Mouse (Mus musculus): ENCODE data around the gene Fanca. TPM values are rescaled to one million over a fixed set of nuclear protein-coding genes. Genes with fewer than 3 reads are reported as not detected.

Fanca gene
- polyA plus RNA-seq (2014; fragmentation: Nextera tagmentation; extraction: Ambion mirVana), result 29.5 and 34.6 TPM in 2 replicates

GRCm38 (mm10) chr8:123318467-123318911, at the start of gene Fanca:
Gene Fanca (minus strand): TSS chr8:123318576.
- WGBS, result under 1% methylated on average over 24 of the region's 24 CpGs
- Histone ChIP-seq H3K9me3 (replicated peaks; ENCODE audit: control insufficient read depth, low read length) (no peaks in the 10 kb centered on the region), H3K4me2 (ENCODE audit: low read depth, low read length) (peak within 1 kb of the TSS; percentile 76), H3K27me3 (ENCODE audit: control insufficient read depth, insufficient read depth, low read length) (no peaks in the 10 kb centered on the region), H3K27ac (replicated peaks; ENCODE audit: low read depth, low read length) (no peak within 1 kb of the TSS), H3K4me3 (ENCODE audit: low read depth, low read length) (peak within 1 kb of the TSS; percentile 69), H3K4me1 (ENCODE audit: control insufficient read depth, insufficient read depth, low read length) (no peaks in the 10 kb centered on the region), H3K36me3 (replicated peaks; ENCODE audit: control insufficient read depth, insufficient read depth, low read depth, low read length) (no peaks in the 10 kb centered on the region), H3K9ac (replicated peaks; ENCODE audit: low read length) (peak within 1 kb of the TSS; percentile 81)
- DNase-seq (ENCODE audit: low spot score), result peak; percentile 97
- ATAC-seq (replicated peaks; ENCODE audit: insufficient number of reproducible peaks, low FRiP score, low TSS enrichment, low read depth), result peak; percentile 98

- WGBS, result 39% methylated on average over 12 of the region's 12 CpGs
- Histone ChIP-seq H3K9me3 (replicated peaks; ENCODE audit: control insufficient read depth, low read length) (no peaks in the 10 kb centered on the region), H3K4me1 (ENCODE audit: control insufficient read depth, insufficient read depth, low read length) (no peaks in the 10 kb centered on the region), H3K27ac (replicated peaks; ENCODE audit: low read depth, low read length) (no peak overlapping the region), H3K4me2 (ENCODE audit: low read depth, low read length) (no peak overlapping the region; the same call in 1 of the 2 replicates), H3K27me3 (ENCODE audit: control insufficient read depth, insufficient read depth, low read length) (no peaks in the 10 kb centered on the region), H3K4me3 (ENCODE audit: low read depth, low read length) (no peak overlapping the region), H3K36me3 (replicated peaks; ENCODE audit: control insufficient read depth, insufficient read depth, low read depth, low read length) (no peaks in the 10 kb centered on the region; the same call in 1 of the 2 replicates), H3K9ac (replicated peaks; ENCODE audit: low read length) (no peak overlapping the region)
- DNase-seq (ENCODE audit: low spot score), result peak; percentile 87
- ATAC-seq (replicated peaks; ENCODE audit: insufficient number of reproducible peaks, low FRiP score, low TSS enrichment, low read depth), result peak; percentile 65
These were observed 42.8 kb upstream of the Fanca start for GRCm38 (mm10) chr8:123361082-123361739.

- H3K9ac ChIP-seq (replicated peaks; ENCODE audit: low read length), result no peak overlapping the region
- WGBS, result 46% methylated on average over 11 of the region's 11 CpGs
- ATAC-seq (replicated peaks; ENCODE audit: insufficient number of reproducible peaks, low FRiP score, low TSS enrichment, low read depth), result no peak
- no peaks in the 10 kb centered on the region for H3K9me3 ChIP-seq (replicated peaks; ENCODE audit: control insufficient read depth, low read length)
- DNase-seq (ENCODE audit: low spot score), result no peak
- H3K4me1 ChIP-seq (ENCODE audit: control insufficient read depth, insufficient read depth, low read length), result peaks cover 3% of the 10 kb centered on the region; the same call in 1 of the 2 replicates
- H3K4me3 ChIP-seq (ENCODE audit: low read depth, low read length), result no peak overlapping the region
- H3K4me2 ChIP-seq (ENCODE audit: low read depth, low read length), result no peak overlapping the region
- no peaks in the 10 kb centered on the region for H3K36me3 ChIP-seq (replicated peaks; ENCODE audit: control insufficient read depth, insufficient read depth, low read depth, low read length)
- no peak overlapping the region for H3K27ac ChIP-seq (replicated peaks; ENCODE audit: low read depth, low read length)
- no peaks in the 10 kb centered on the region for H3K27me3 ChIP-seq (ENCODE audit: control insufficient read depth, insufficient read depth, low read length)
These were observed 34.8 kb upstream of the Fanca start for GRCm38 (mm10) chr8:123353216-123353615.

GRCm38 (mm10) chr8:123352786-123353185, 34.4 kb upstream of the Fanca start:
- no peak overlapping the region for H3K9ac ChIP-seq (replicated peaks; ENCODE audit: low read length)
- no peaks in the 10 kb centered on the region for H3K9me3 ChIP-seq (replicated peaks; ENCODE audit: control insufficient read depth, low read length)
- no peak overlapping the region for H3K4me3 ChIP-seq (ENCODE audit: low read depth, low read length)
- 61% methylated on average over 13 of the region's 13 CpGs for WGBS
- DNase-seq (ENCODE audit: low spot score) (peak; percentile 38), ATAC-seq (replicated peaks; ENCODE audit: insufficient number of reproducible peaks, low FRiP score, low TSS enrichment, low read depth) (no peak)
- no peak overlapping the region for H3K27ac ChIP-seq (replicated peaks; ENCODE audit: low read depth, low read length)
- no peaks in the 10 kb centered on the region for H3K27me3 ChIP-seq (ENCODE audit: control insufficient read depth, insufficient read depth, low read length)
- no peak overlapping the region for H3K4me2 ChIP-seq (ENCODE audit: low read depth, low read length)
- peaks cover 3% of the 10 kb centered on the region; the same call in 1 of the 2 replicates for H3K4me1 ChIP-seq (ENCODE audit: control insufficient read depth, insufficient read depth, low read length)
- H3K36me3 ChIP-seq (replicated peaks; ENCODE audit: control insufficient read depth, insufficient read depth, low read depth, low read length), result no peaks in the 10 kb centered on the region

GRCm38 (mm10) chr8:123352118-123352517, 33.7 kb upstream of the Fanca start:
- no peak overlapping the region for H3K4me2 ChIP-seq (ENCODE audit: low read depth, low read length)
- no peak overlapping the region for H3K4me3 ChIP-seq (ENCODE audit: low read depth, low read length)
- no peaks in the 10 kb centered on the region for H3K36me3 ChIP-seq (replicated peaks; ENCODE audit: control insufficient read depth, insufficient read depth, low read depth, low read length)
- no peak overlapping the region for H3K27ac ChIP-seq (replicated peaks; ENCODE audit: low read depth, low read length)
- no peaks in the 10 kb centered on the region for H3K27me3 ChIP-seq (ENCODE audit: control insufficient read depth, insufficient read depth, low read length)
- DNase-seq (ENCODE audit: low spot score) (no peak), ATAC-seq (replicated peaks; ENCODE audit: insufficient number of reproducible peaks, low FRiP score, low TSS enrichment, low read depth) (no peak)
- H3K9me3 ChIP-seq (replicated peaks; ENCODE audit: control insufficient read depth, low read length), result no peaks in the 10 kb centered on the region
- H3K4me1 ChIP-seq (ENCODE audit: control insufficient read depth, insufficient read depth, low read length), result peaks cover 3% of the 10 kb centered on the region; the same call in 1 of the 2 replicates
- H3K9ac ChIP-seq (replicated peaks; ENCODE audit: low read length), result no peak overlapping the region
- 85% methylated on average over 12 of the region's 12 CpGs for WGBS

- H3K4me1 ChIP-seq (ENCODE audit: control insufficient read depth, insufficient read depth, low read length), result peaks cover 3% of the 10 kb centered on the region; the same call in 1 of the 2 replicates
- H3K27me3 ChIP-seq (ENCODE audit: control insufficient read depth, insufficient read depth, low read length), result no peaks in the 10 kb centered on the region
- no peaks in the 10 kb centered on the region for H3K9me3 ChIP-seq (replicated peaks; ENCODE audit: control insufficient read depth, low read length)
- no peak overlapping the region for H3K9ac ChIP-seq (replicated peaks; ENCODE audit: low read length)
- DNase-seq (ENCODE audit: low spot score) (no peak), ATAC-seq (replicated peaks; ENCODE audit: insufficient number of reproducible peaks, low FRiP score, low TSS enrichment, low read depth) (no peak)
- H3K4me3 ChIP-seq (ENCODE audit: low read depth, low read length), result no peak overlapping the region
- H3K27ac ChIP-seq (replicated peaks; ENCODE audit: low read depth, low read length), result no peak overlapping the region
- H3K4me2 ChIP-seq (ENCODE audit: low read depth, low read length), result no peak overlapping the region
- 78% methylated on average over 4 of the region's 4 CpGs for WGBS
- H3K36me3 ChIP-seq (replicated peaks; ENCODE audit: control insufficient read depth, insufficient read depth, low read depth, low read length), result no peaks in the 10 kb centered on the region
These were observed 30.7 kb upstream of the Fanca start for GRCm38 (mm10) chr8:123349073-123349472.

- Histone ChIP-seq H3K27ac (replicated peaks; ENCODE audit: low read depth, low read length) (no peak overlapping the region), H3K27me3 (ENCODE audit: control insufficient read depth, insufficient read depth, low read length) (no peaks in the 10 kb centered on the region), H3K4me2 (ENCODE audit: low read depth, low read length) (no peak overlapping the region), H3K9ac (replicated peaks; ENCODE audit: low read length) (no peak overlapping the region), H3K4me3 (ENCODE audit: low read depth, low read length) (no peak overlapping the region), H3K4me1 (ENCODE audit: control insufficient read depth, insufficient read depth, low read length) (peaks cover 7% of the 10 kb centered on the region), H3K9me3 (replicated peaks; ENCODE audit: control insufficient read depth, low read length) (no peaks in the 10 kb centered on the region), H3K36me3 (replicated peaks; ENCODE audit: control insufficient read depth, insufficient read depth, low read depth, low read length) (no peaks in the 10 kb centered on the region)
- WGBS, result 33% methylated on average over 9 of the region's 9 CpGs
- DNase-seq (ENCODE audit: low spot score) (peak; percentile 73), ATAC-seq (replicated peaks; ENCODE audit: insufficient number of reproducible peaks, low FRiP score, low TSS enrichment, low read depth) (no peak)
These were observed 30.0 kb upstream of the Fanca start for GRCm38 (mm10) chr8:123348237-123348843.

GRCm38 (mm10) chr8:123347293-123347692, 28.9 kb upstream of the Fanca start:
- no peak overlapping the region for H3K4me3 ChIP-seq (ENCODE audit: low read depth, low read length)
- peaks cover 7% of the 10 kb centered on the region for H3K4me1 ChIP-seq (ENCODE audit: control insufficient read depth, insufficient read depth, low read length)
- ATAC-seq (replicated peaks; ENCODE audit: insufficient number of reproducible peaks, low FRiP score, low TSS enrichment, low read depth) (no peak), DNase-seq (ENCODE audit: low spot score) (no peak)
- no peak overlapping the region for H3K9ac ChIP-seq (replicated peaks; ENCODE audit: low read length)
- WGBS, result 90% methylated on average over 2 of the region's 2 CpGs
- no peaks in the 10 kb centered on the region for H3K9me3 ChIP-seq (replicated peaks; ENCODE audit: control insufficient read depth, low read length)
- H3K4me2 ChIP-seq (ENCODE audit: low read depth, low read length), result no peak overlapping the region
- no peaks in the 10 kb centered on the region for H3K27me3 ChIP-seq (ENCODE audit: control insufficient read depth, insufficient read depth, low read length)
- H3K27ac ChIP-seq (replicated peaks; ENCODE audit: low read depth, low read length), result no peak overlapping the region
- no peaks in the 10 kb centered on the region for H3K36me3 ChIP-seq (replicated peaks; ENCODE audit: control insufficient read depth, insufficient read depth, low read depth, low read length)

All from embryonic facial prominence, embryonic 11.5 days (tissue).